Mouse (Mus musculus): Measurements from ENCODE around the gene Gtf3c2. TPM values are rescaled to one million over a fixed set of nuclear protein-coding genes. Genes with fewer than 3 reads are reported as not detected.

Gtf3c2 gene
- polyA plus RNA-seq, 1 experiment from 2014 or later, result 55.5 TPM

Other genes starting within 250 kb of the Gtf3c2 start
- gene Cgref1, start 234.6 kb downstream of the Gtf3c2 start, polyA plus RNA-seq (2014; fragmentation: Nextera tagmentation; extraction: Ambion mirVana), result 60.9 and 76.4 TPM in 2 replicates
- 72.4 and 80.0 TPM in 2 replicates for gene Preb, start 219.8 kb downstream of the Gtf3c2 start, polyA plus RNA-seq (2014; fragmentation: Nextera tagmentation; extraction: Ambion mirVana)
- gene Tcf23, start 211.5 kb downstream of the Gtf3c2 start, polyA plus RNA-seq (2014; fragmentation: Nextera tagmentation; extraction: Ambion mirVana), result not detected in 2 replicates
- gene Atraid, start 131.8 kb downstream of the Gtf3c2 start, polyA plus RNA-seq (2014; fragmentation: Nextera tagmentation; extraction: Ambion mirVana), result 186 and 189 TPM in 2 replicates
- 15.1 and 15.6 TPM in 2 replicates for gene Slc5a6, start 131.2 kb downstream of the Gtf3c2 start, polyA plus RNA-seq (2014; fragmentation: Nextera tagmentation; extraction: Ambion mirVana)
- gene Cad, start 125.4 kb downstream of the Gtf3c2 start, polyA plus RNA-seq (2014; fragmentation: Nextera tagmentation; extraction: Ambion mirVana), result 10.4 and 10.6 TPM in 2 replicates
- gene Dnajc5g, start 73.9 kb downstream of the Gtf3c2 start, polyA plus RNA-seq (2014; fragmentation: Nextera tagmentation; extraction: Ambion mirVana), result not detected in 2 replicates
- 39.8 and 48.3 TPM in 2 replicates for gene Slc30a3, start 71.9 kb downstream of the Gtf3c2 start, polyA plus RNA-seq (2014; fragmentation: Nextera tagmentation; extraction: Ambion mirVana)
- not detected in 2 replicates for gene Trim54, start 63.4 kb downstream of the Gtf3c2 start, polyA plus RNA-seq (2014; fragmentation: Nextera tagmentation; extraction: Ambion mirVana)
- gene Ucn, start 41.3 kb downstream of the Gtf3c2 start, polyA plus RNA-seq (2014; fragmentation: Nextera tagmentation; extraction: Ambion mirVana), result not detected in 2 replicates
- gene Mpv17, start 25.9 kb downstream of the Gtf3c2 start, polyA plus RNA-seq (2014; fragmentation: Nextera tagmentation; extraction: Ambion mirVana), result 58.3 and 58.4 TPM in 2 replicates
- 2.3 and 2.5 TPM in 2 replicates for gene Gm29609, start 233 bp downstream of the Gtf3c2 start, polyA plus RNA-seq (2014; fragmentation: Nextera tagmentation; extraction: Ambion mirVana)
- 102 and 111 TPM in 2 replicates for gene Snx17, start 13.1 kb upstream of the Gtf3c2 start, polyA plus RNA-seq (2014; fragmentation: Nextera tagmentation; extraction: Ambion mirVana)
- gene Eif2b4, start 13.3 kb upstream of the Gtf3c2 start, polyA plus RNA-seq (2014; fragmentation: Nextera tagmentation; extraction: Ambion mirVana), result 78.6 and 79.0 TPM in 2 replicates
- 7.4 and 9.3 TPM in 2 replicates for gene Zfp513, start 22.2 kb upstream of the Gtf3c2 start, polyA plus RNA-seq (2014; fragmentation: Nextera tagmentation; extraction: Ambion mirVana)
- gene Ppm1g, start 40.5 kb upstream of the Gtf3c2 start, polyA plus RNA-seq (2014; fragmentation: Nextera tagmentation; extraction: Ambion mirVana), result 155 and 159 TPM in 2 replicates
- 157 and 161 TPM in 2 replicates for gene Nrbp1, start 60.7 kb upstream of the Gtf3c2 start, polyA plus RNA-seq (2014; fragmentation: Nextera tagmentation; extraction: Ambion mirVana)
- gene Gm9970, start 61.1 kb upstream of the Gtf3c2 start, polyA plus RNA-seq (2014; fragmentation: Nextera tagmentation; extraction: Ambion mirVana), result 0.54 and 1.4 TPM in 2 replicates
- 2.7 and 3.2 TPM in 2 replicates for gene Krtcap3, start 71.5 kb upstream of the Gtf3c2 start, polyA plus RNA-seq (2014; fragmentation: Nextera tagmentation; extraction: Ambion mirVana)
- 32.6 and 45.4 TPM in 2 replicates for gene Ift172, start 111.0 kb upstream of the Gtf3c2 start, polyA plus RNA-seq (2014; fragmentation: Nextera tagmentation; extraction: Ambion mirVana)
- gene Fndc4, start 115.9 kb upstream of the Gtf3c2 start, polyA plus RNA-seq (2014; fragmentation: Nextera tagmentation; extraction: Ambion mirVana), result 106 and 113 TPM in 2 replicates
- gene Gckr, start 117.3 kb upstream of the Gtf3c2 start, polyA plus RNA-seq (2014; fragmentation: Nextera tagmentation; extraction: Ambion mirVana), result 0.21 and 0.61 TPM in 2 replicates

Data from neural tube, embryonic 14.5 days (tissue).